Mouse (Mus musculus) hindbrain, embryonic 16.5 days (tissue): ENCODE data around the gene Mrpl48. TPM values are rescaled to one million over a fixed set of nuclear protein-coding genes. Genes with fewer than 3 reads are reported as not detected.

Experiments used
- ATAC-seq: fragments of 200-750 bp; cut with Nextera tagmentation; 2 replicates; pipeline ENCODE4 v1.8.0; 2017; ENCODE audit warnings: moderate TSS enrichment, moderate library complexity
- H3K27ac ChIP-seq: fragments of 300-500 bp; sonication (generic); 2 replicates; pipeline ENCODE4 v1.5.1; 2014; ENCODE audit warnings: low read depth, mild to moderate bottlenecking, control low read depth, low read length, moderate library complexity
- H3K27me3 ChIP-seq: fragments of 300-500 bp; sonication (generic); replicated peaks from 2 replicates; pipeline ENCODE4 v1.6.1; 2014; ENCODE audit warnings: low read length; ENCODE audit not compliant: control insufficient read depth, insufficient read depth
- H3K36me3 ChIP-seq: fragments of 300-500 bp; sonication (generic); 2 replicates; pipeline ENCODE4 v1.6.1; 2014; ENCODE audit warnings: mild to moderate bottlenecking, low read length, moderate library complexity, mixed read lengths; ENCODE audit not compliant: control insufficient read depth, insufficient read depth
- H3K4me1 ChIP-seq: fragments of 300-500 bp; sonication (generic); 2 replicates; pipeline ENCODE4 v1.6.1; 2014; ENCODE audit warnings: low read depth, low read length; ENCODE audit not compliant: control insufficient read depth, insufficient read depth
- H3K4me2 ChIP-seq: fragments of 300-500 bp; sonication (generic); 2 replicates; pipeline ENCODE4 v1.6.1; 2014; ENCODE audit warnings: mild to moderate bottlenecking, low read length, control low read depth, moderate library complexity
- H3K4me3 ChIP-seq: fragments of 300-500 bp; sonication (generic); 2 replicates; pipeline ENCODE4 v1.5.1; 2014; ENCODE audit warnings: mild to moderate bottlenecking, low read length, control low read depth, moderate library complexity
- H3K9ac ChIP-seq: fragments of 300-500 bp; sonication (generic); 2 replicates; pipeline ENCODE4 v1.6.1; 2014; ENCODE audit warnings: low read depth, mild to moderate bottlenecking, control low read depth, low read length, moderate library complexity
- H3K9me3 ChIP-seq: fragments of 300-500 bp; sonication (generic); 2 replicates; pipeline ENCODE4 v1.6.1; 2014; ENCODE audit warnings: mild to moderate bottlenecking, low read length, moderate library complexity; ENCODE audit not compliant: control insufficient read depth
- WGBS: fragments of 180-500 bp; shearing (Covaris S2); extraction: QIAGEN DNeasy Blood & Tissue Kit; methylation state at CpG from one replicate; pipeline ENCODE4 v1.1.7; 2014; 5-methylcytosine and 5-hydroxymethylcytosine counted together
- polyA plus RNA-seq: library from polyadenylated mRNA; unstranded; fragments of >200 nt; fragmentation: Nextera tagmentation; extraction: Ambion mirVana; gene quantifications from 2 replicates; pipeline ENCODE4 v1.2.1, GENCODE M21; 2015

Gene Mrpl48
- polyA plus RNA-seq, 1 experiment from 2014 or later = 90.5 TPM

DNA sequence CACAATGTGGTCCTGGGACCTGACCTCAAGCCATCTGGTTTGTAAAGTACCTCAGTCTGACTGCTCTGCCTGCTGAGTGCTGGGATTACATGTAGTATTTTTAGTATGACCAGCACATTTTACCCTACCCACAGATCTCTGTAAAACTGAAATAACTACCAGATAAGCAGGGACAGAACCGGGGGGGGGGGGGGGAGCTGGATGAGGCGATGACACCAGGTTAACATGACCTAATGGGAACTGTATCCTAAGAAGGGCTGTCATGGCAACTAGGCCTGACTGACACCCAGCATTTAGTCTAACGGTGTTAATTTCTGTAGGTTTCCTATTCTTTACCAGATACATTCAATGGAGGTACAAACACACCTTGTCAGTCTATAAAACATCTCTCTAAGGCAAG is 58.3 kb downstream of the Mrpl48 start:
- H3K4me1 ChIP-seq = peaks cover 4% of the 10 kb centered on the region
- H3K4me3 ChIP-seq = no peak overlapping the region
- no peaks in the 10 kb centered on the region for H3K27me3 ChIP-seq
- no peak overlapping the region for H3K4me2 ChIP-seq
- no peak overlapping the region for H3K9ac ChIP-seq
- ATAC-seq = no peak
- no peak overlapping the region for H3K27ac ChIP-seq
- H3K36me3 ChIP-seq = no peaks in the 10 kb centered on the region; the same call in 1 of the 2 replicates
- WGBS = 81% methylated on average over 3 of the region's 3 CpGs
- no peaks in the 10 kb centered on the region for H3K9me3 ChIP-seq

DNA sequence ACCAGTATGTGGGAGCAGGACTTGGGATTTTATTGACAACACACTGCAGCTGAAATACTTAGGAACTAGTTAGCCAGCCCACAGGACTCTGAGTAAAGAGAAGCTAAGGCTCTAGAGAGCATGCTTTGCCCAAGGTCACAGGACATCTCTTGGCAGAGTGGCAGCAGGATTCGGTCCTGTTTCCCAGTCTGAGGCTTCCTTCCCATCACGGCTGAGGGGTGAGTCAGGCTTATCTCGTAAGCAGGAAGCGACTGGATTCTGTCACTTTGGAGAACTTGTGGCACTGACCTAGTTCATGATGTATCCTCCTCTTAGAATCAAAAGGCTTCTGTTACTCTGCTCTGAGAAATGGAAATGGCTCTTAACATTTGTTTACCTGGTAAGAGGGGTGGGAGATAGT is 60.5 kb downstream of the Mrpl48 start:
- no peak overlapping the region for H3K27ac ChIP-seq
- no peak for ATAC-seq
- no peaks in the 10 kb centered on the region; the same call in 1 of the 2 replicates for H3K36me3 ChIP-seq
- H3K27me3 ChIP-seq = no peaks in the 10 kb centered on the region
- no peak overlapping the region for H3K4me2 ChIP-seq
- no peak overlapping the region for H3K4me3 ChIP-seq
- no peak overlapping the region for H3K9ac ChIP-seq
- 86% methylated on average over 4 of the region's 4 CpGs for WGBS
- no peaks in the 10 kb centered on the region for H3K9me3 ChIP-seq
- H3K4me1 ChIP-seq = no peaks in the 10 kb centered on the region; the same call in 1 of the 2 replicates

DNA sequence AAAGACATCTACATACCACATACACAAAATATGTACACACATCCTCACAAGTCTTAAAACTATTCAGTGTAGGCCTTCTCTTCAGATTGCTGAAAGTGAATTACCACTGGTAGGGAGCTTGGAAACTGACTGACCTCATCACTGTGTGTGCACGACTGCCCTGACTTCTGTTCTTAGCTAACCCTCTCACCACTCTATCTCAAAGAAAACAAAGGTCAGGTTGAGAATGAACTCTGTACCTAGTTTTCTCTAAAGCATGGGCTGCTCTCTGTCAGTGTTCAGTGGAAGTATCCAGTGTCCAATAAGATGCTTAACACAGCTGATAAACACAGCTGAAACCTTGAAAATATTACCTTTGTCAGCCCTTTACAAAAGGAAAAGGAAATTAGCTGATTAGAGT is 63.7 kb downstream of the Mrpl48 start:
- Histone ChIP-seq H3K4me2 (no peak overlapping the region), H3K27ac (no peak overlapping the region), H3K9ac (no peak overlapping the region), H3K9me3 (no peaks in the 10 kb centered on the region), H3K36me3 (peaks cover 7% of the 10 kb centered on the region), H3K27me3 (no peaks in the 10 kb centered on the region), H3K4me1 (no peaks in the 10 kb centered on the region), H3K4me3 (no peak overlapping the region)
- WGBS = 59% methylated on average over 1 of the region's 1 CpGs
- ATAC-seq = no peak

DNA sequence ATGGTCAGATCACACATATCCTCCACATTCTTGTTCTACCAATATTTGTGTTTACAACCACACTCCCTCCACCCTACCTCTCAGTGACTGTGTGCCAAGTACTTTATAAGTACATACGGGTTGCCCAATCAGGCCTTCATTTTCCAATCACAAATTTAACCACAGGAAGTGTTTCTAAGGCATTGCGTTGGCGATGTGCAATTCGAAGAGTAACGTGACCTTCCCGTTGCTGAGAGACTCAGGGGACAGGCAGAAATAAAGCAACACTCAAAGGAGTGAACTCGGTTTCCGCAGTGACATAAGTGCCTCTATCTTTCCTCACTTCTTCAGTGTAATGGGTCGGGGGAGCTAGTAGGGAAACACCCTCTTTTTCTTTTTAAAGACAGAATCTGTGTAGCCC is 68.6 kb downstream of the Mrpl48 start:
- no peak for ATAC-seq
- Histone ChIP-seq H3K9ac (no peak overlapping the region), H3K9me3 (no peaks in the 10 kb centered on the region), H3K4me2 (no peak overlapping the region), H3K27ac (no peak overlapping the region), H3K4me1 (peaks cover 7% of the 10 kb centered on the region), H3K36me3 (peaks cover 12% of the 10 kb centered on the region), H3K4me3 (no peak overlapping the region), H3K27me3 (no peaks in the 10 kb centered on the region)
- WGBS = 94% methylated on average over 9 of the region's 9 CpGs

DNA sequence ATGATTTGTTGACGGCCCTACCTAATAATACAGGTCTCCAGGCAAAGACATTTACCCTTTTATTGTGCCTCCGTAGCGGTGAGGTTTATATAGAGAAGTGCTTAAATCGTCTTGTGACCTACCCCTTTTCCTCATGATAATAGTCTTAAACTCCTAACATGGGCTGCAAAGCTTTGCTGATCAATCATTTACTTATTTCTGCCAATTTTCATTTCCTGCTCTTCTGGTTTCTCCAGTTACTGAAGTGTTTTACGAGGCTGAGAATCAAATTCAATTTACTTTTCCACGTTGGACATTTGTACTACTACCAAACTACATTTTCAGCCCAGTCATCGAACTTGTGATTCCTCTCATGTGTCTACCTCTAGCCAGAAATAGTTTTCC is 70.6 kb downstream of the Mrpl48 start:
- peaks cover 7% of the 10 kb centered on the region for H3K4me1 ChIP-seq
- peaks cover 12% of the 10 kb centered on the region for H3K36me3 ChIP-seq
- H3K4me3 ChIP-seq = peak overlapping the region; percentile 60
- no peaks in the 10 kb centered on the region for H3K9me3 ChIP-seq
- H3K9ac ChIP-seq = peak overlapping the region; percentile 76
- no peak for ATAC-seq
- H3K4me2 ChIP-seq = peak overlapping the region; percentile 70
- no peaks in the 10 kb centered on the region for H3K27me3 ChIP-seq
- H3K27ac ChIP-seq = peak overlapping the region; percentile 85
- WGBS = 28% methylated on average over 7 of the region's 7 CpGs

DNA sequence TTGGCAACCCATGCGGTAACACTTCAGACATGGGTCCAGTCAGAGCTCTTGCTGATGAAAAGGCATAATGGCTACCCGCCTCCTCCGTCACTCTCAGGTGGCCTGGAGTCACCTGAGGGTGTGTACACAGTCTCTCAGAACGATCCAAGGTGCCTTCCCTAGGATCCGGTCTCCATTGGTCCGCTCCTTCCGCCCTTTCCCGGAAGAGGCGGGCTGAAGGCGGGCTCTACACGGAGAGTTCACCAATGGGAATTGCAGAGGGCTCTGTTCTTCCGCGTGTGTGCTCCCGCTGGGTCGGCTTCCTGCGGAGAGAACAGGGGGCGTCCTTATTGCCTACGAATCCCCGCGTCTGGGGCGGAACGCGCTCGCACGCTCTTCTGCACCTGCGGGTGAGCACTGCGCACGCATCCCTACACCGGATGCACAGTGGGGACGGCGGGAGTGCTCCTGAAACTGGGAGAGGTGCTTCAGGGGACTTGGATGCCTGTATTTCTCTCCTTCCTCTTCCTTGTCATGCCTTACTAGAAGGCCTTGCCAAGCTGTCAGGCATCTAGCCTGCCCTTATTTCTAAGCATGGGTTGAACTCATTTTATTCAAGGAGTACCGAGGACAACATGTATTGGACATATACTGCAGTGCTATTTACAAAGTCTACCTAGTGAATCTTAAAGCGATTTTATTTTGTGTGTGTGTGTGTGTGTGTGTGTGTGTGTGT is 71.1 kb downstream of the Mrpl48 start, which contains the start of gene Coa4:
Gene Coa4, plus strand, starts transcription at position 268 of the 715 bp plus-strand sequence.
- H3K4me1 ChIP-seq = peaks cover 7% of the 10 kb centered on the region
- H3K9ac ChIP-seq = peak within 1 kb of the TSS; percentile 76
- under 1% methylated on average over 33 of the region's 33 CpGs for WGBS
- peak within 1 kb of the TSS; percentile 70 for H3K4me2 ChIP-seq
- peak; percentile 100 for ATAC-seq
- no peaks in the 10 kb centered on the region for H3K27me3 ChIP-seq
- peak within 1 kb of the TSS; percentile 60 for H3K4me3 ChIP-seq
- peak within 1 kb of the TSS; percentile 85 for H3K27ac ChIP-seq
- H3K9me3 ChIP-seq = no peaks in the 10 kb centered on the region
- peaks cover 12% of the 10 kb centered on the region for H3K36me3 ChIP-seq

DNA sequence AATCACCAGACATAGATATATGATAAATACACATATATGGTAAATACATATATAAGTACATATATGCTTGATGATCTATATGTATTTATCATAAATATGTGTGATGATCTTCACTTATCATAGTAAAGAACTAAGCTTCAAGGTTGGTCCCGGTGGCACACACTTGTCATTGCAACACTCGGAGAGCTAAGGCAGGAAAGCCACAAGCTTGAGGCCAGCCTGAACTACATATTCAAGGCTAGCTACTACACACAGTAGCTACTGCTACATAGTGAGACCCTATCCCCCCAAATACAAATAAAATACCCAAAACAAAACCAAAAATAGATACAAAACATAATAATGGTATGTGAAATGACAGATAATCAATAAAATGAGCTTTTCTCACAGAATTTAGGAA is 72.3 kb downstream of the Mrpl48 start:
- WGBS = 87% methylated on average over 2 of the region's 2 CpGs
- no peak for ATAC-seq
- Histone ChIP-seq H3K9ac (no peak overlapping the region), H3K4me3 (no peak overlapping the region), H3K4me1 (peaks cover 7% of the 10 kb centered on the region), H3K4me2 (no peak overlapping the region), H3K27ac (no peak overlapping the region), H3K9me3 (no peaks in the 10 kb centered on the region), H3K36me3 (peaks cover 12% of the 10 kb centered on the region), H3K27me3 (no peaks in the 10 kb centered on the region)

DNA sequence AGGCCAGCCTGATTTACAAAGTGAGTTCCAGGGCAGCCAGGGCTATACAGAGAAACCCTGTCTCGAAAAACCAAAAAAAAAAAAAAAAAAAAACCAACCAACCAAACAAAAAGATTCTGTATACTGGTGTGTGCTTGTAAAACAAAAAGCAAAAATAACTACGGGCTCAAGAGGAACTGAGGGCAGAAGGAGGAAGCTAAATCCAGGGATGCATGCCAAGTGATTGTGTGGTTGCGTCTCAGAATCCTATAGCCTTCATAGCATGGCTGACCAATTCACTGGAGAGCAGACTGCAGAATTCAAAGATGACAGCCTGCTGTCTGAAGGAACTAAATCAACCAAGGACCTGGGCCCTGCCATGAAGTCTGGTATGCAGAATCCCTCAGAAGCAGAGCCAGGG is 73.9 kb downstream of the Mrpl48 start:
- H3K27ac ChIP-seq = no peak overlapping the region
- no peak overlapping the region for H3K9ac ChIP-seq
- H3K27me3 ChIP-seq = no peaks in the 10 kb centered on the region
- H3K4me3 ChIP-seq = no peak overlapping the region
- 79% methylated on average over 3 of the region's 3 CpGs for WGBS
- no peaks in the 10 kb centered on the region for H3K9me3 ChIP-seq
- ATAC-seq = no peak
- no peak overlapping the region for H3K4me2 ChIP-seq
- H3K36me3 ChIP-seq = peaks cover 3% of the 10 kb centered on the region; the same call in 1 of the 2 replicates
- peaks cover 7% of the 10 kb centered on the region for H3K4me1 ChIP-seq

DNA sequence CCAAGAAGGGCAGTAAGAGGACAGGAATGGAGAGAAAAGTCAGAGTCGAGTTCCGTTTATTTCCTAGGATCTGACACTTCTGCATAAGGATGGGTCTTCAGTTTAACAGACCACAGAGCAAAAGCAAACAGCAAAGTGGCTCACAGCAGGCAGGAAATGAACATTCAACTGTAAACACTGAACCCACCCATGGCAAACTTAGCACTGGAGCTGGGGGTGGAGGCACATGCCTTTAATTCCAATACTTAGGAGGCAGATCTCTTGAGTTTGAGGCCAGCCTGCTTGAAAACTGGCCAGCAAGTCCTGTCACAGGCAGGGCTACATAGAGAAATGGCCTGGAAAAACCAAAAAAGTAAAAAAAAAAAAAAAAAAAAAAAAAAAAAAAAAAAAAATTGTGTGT is 74.6 kb downstream of the Mrpl48 start:
- Histone ChIP-seq H3K4me2 (no peak overlapping the region), H3K4me1 (peaks cover 7% of the 10 kb centered on the region), H3K27ac (no peak overlapping the region), H3K27me3 (no peaks in the 10 kb centered on the region), H3K9ac (no peak overlapping the region), H3K4me3 (no peak overlapping the region), H3K36me3 (no peaks in the 10 kb centered on the region), H3K9me3 (no peaks in the 10 kb centered on the region)
- 70% methylated on average over 2 of the region's 2 CpGs for WGBS
- ATAC-seq = no peak
